Mouse (Mus musculus): ENCODE data around the gene Olfr1186.
"Not testable (repeated sequence)": the region's sequence is repeated elsewhere in the genome, so short reads cannot be mapped to it uniquely, and the experiment has no call there.

Olfr1186 gene

DNA sequence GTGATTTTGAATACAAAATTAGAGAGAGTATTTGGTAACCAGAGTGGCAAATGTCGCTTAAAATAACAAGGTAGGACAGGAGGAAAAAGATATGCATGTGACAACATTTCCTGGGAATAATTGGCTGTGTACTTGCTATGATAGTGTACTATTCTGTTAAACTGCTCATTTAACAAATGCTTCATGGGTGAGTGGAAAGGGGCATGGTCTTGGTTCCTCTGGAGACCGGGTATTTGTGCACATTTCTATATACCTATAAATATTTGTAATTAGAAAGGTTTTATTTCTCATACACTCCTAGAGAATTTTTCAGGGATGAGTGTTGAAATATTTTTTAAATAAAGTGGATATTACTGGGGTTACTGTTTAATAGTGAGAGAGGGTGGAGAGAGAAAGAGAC lies at the start of gene Olfr1186:
Gene Olfr1186, plus strand, starts transcription at position 301 of the 400 bp plus-strand sequence.
- DNase-seq (ENCODE audit: low read depth, low spot score) = no peak

DNA sequence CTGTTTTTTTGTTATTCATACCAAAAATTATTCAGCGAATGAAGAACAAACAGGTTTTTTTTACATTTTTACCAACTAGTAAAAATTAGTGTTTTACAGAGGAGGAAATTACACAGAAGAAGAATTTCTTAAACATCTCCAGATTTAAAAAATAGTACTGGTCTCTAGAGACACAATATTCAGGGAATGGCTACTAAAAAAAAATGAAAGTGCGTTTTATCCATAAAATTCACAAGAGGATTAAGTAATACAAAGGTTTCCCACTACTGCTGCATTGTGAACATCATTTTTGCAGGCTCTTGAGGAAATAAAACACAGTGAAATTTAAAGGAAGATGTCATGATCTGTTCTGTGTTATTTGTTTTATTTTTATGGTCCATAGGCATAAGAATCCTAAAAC lies 35.1 kb upstream of the Olfr1186 start, which contains the start of gene Olfr1184:
Gene Olfr1184, plus strand, starts transcription at position 301 of the 400 bp plus-strand sequence.
- no peak for DNase-seq (ENCODE audit: low read depth, low spot score)

DNA sequence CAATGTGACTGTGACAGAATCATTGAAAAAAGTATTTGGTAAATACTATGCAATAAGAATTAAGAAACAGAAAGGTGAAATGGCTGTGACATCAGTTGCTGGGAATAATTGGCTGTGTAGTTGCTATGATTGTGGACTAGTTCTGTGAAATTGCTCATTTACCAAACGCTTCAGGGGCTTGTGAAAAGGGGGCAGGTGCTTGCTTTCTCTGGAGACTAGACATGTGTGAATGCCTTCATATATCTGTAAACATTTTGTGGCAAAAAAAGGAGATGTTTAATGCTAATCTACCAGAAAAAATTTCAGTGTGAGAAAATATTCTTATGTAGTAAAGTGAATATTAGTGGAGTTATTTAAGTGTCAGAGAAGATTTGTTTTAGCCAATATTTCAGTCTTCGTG lies 25.3 kb upstream of the Olfr1186 start, which contains the start of gene Olfr1185-ps1:
Gene Olfr1185-ps1, plus strand, starts transcription at position 301 of the 400 bp plus-strand sequence.
- no peak for DNase-seq (ENCODE audit: low read depth, low spot score)

DNA sequence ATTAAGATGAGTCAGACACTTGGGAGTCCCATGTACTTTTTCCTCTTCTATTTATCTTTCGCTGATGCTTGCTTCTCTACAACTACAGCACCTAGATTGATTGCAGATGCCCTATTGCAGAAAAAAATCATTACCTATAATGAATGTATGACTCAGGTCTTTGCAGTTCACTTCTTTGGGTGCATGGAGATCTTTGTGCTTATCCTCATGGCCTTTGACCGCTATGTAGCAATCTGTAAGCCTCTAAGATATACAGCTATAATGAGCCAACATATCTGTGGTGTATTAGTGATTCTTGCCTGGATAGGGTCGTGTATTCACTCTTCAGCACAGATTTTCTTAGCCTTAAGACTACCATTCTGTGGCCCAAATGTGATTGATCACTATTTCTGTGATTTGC lies 7.4 kb downstream of the Olfr1186 start:
- DNase-seq (ENCODE audit: low read depth, low spot score) = no peak

DNA sequence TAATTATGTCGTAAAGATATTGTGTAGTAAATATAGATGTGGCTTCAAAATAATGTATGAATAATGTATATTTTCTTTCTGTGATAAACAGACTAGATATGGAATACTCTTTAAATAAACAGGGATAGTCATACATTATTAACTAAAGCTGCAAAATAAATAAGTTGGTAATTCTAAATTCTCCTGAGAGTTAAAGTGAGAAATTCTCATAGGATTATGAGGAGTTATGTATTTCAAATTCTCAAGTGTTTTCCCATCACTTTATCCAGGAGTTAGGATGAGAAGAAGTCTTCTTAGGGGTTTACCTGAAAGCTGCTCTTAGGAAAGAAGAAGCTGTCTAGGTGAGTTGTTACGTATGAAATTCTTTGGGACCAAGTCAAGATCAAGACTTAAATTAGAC lies 38.3 kb downstream of the Olfr1186 start, which contains the start of gene Olfr1188:
Gene Olfr1188, plus strand, starts transcription at position 301 of the 400 bp plus-strand sequence.
- no peak for DNase-seq (ENCODE audit: low read depth, low spot score)

DNA sequence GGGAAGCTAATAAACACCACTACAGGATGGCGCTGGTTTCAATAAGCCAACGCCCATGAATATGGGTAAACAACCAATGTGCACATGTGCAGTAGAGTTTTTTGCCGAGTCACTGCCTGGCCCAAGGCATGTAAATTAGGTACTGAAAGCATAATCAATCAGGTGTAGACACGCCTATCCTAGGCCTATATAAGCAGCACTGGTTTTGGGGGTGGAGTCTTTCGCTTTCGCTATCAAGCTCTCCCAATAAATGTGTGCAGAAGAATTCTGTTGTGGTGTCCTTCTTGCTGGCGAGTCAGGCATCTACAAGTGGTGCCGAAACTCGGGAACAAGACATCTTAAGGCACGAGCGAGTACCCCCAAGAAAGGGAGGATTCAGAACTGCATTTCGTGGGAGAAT lies 54.3 kb downstream of the Olfr1186 start:
- not testable (repeated sequence) for DNase-seq (ENCODE audit: low read depth, low spot score)

Data from skeletal muscle tissue, adult 2 months (tissue).